ENCODE assay signal across 20 mouse cellular contexts in the genomic region with DNA sequence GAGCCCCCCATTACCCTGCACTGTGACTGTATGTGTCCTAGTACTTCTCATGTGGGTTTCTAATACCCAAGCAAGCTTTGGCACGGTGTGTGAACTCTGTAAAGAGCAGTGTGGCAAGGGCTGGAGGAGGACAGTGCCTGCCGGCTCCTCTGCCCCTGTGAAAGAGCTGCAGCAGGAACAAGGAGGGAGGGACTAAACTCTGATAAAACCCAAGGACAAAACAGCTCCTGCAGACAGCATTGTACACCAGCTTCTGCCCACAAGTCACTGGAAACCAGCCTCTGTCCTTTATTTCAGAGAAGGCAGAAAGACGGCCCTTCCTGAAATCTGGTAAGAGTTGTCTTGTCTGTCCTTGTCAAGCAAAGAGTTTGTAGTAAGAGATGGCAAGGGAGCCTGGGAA. TPM values are rescaled to one million over a fixed set of nuclear protein-coding genes. Genes with fewer than 3 reads are reported as not detected.
DNase-seq lines count a peak whose midpoint lies in the region; ATAC-seq and TF ChIP-seq lines count a peak whose summit lies in the region.
"Had no signal": no experiment of that assay in that cellular context is flagged by ENCODE, and none has a peak within 500 bp of the region (broad histone marks: within the 10 kb centered on the region; RNA-seq: fewer than 3 reads in every experiment).

No protein-coding gene starts in this region.

- H3K4me3 ChIP-seq in hindbrain, embryonic 16.5 days (ENCODE audit: low read length): no peak overlapping the region
- no peak overlapping the region for H3K4me3 ChIP-seq in hindbrain, embryonic 14.5 days (replicated peaks; ENCODE audit: low read length)
- no peak overlapping the region for H3K4me3 ChIP-seq in liver, postnatal 0 days (ENCODE audit: low read depth, low read length)
- H3K4me3 ChIP-seq: embryonic facial prominence, embryonic 13.5 days; forebrain, embryonic 12.5 days; heart, embryonic 10.5 days had no signal

- no peaks in the 10 kb centered on the region for H3K36me3 ChIP-seq in hindbrain, embryonic 16.5 days (ENCODE audit: control insufficient read depth, insufficient read depth, low read length)
- H3K36me3 ChIP-seq in hindbrain, embryonic 14.5 days (replicated peaks; ENCODE audit: control insufficient read depth, insufficient read depth): no peaks in the 10 kb centered on the region
- peaks cover 2% of the 10 kb centered on the region; the same call in 1 of the 2 replicates for H3K36me3 ChIP-seq in liver, postnatal 0 days (replicated peaks; ENCODE audit: insufficient read depth, low read length)
- H3K36me3 ChIP-seq: embryonic facial prominence, embryonic 13.5 days; heart, embryonic 10.5 days had no signal

- WGBS in hindbrain, embryonic 16.5 days: 88% methylated on average over 3 of the region's 3 CpGs
- WGBS in hindbrain, embryonic 14.5 days: 76% methylated on average over 3 of the region's 3 CpGs
- WGBS in liver, postnatal 0 days (ENCODE audit: insufficient replicate concordance): 65% methylated on average over 3 of the region's 3 CpGs

- no peaks in the 10 kb centered on the region for H3K27me3 ChIP-seq in hindbrain, embryonic 16.5 days (replicated peaks; ENCODE audit: control insufficient read depth, insufficient read depth, low read length)
- H3K27me3 ChIP-seq in hindbrain, embryonic 14.5 days (ENCODE audit: control insufficient read depth, insufficient read depth, low read length): no peaks in the 10 kb centered on the region
- H3K27me3 ChIP-seq in liver, postnatal 0 days (ENCODE audit: insufficient read depth, low read length): no peaks in the 10 kb centered on the region
- H3K27me3 ChIP-seq: embryonic facial prominence, embryonic 13.5 days; forebrain, embryonic 12.5 days had no signal

- H3K27ac ChIP-seq in hindbrain, embryonic 16.5 days (ENCODE audit: low read depth, low read length): no peak overlapping the region
- no peak overlapping the region for H3K27ac ChIP-seq in hindbrain, embryonic 14.5 days
- H3K27ac ChIP-seq in liver, postnatal 0 days (ENCODE audit: low read depth): no peak overlapping the region
- H3K27ac ChIP-seq: embryonic facial prominence, embryonic 13.5 days; forebrain, embryonic 12.5 days; heart, embryonic 10.5 days had no signal

- no peak for TF ChIP-seq EP300 in liver, postnatal 0 days (IDR thresholded peaks at IDR 0.05; ENCODE audit: low read depth)

- DNase-seq in adrenal gland, postnatal 36 days: peak; percentile 29 to 38
- DNase-seq in adrenal gland, postnatal 10 days: no peak
- DNase-seq in hindbrain, embryonic 14.5 days (ENCODE audit: low spot score): no peak
- peak; percentile 63 for DNase-seq in ovary, adult 18-20 months (ENCODE audit: low spot score)
- no peak for DNase-seq in ovary, postnatal 10 days (ENCODE audit: low spot score)
- no peak for DNase-seq in liver, postnatal 0 days
- DNase-seq: cerebellum, adult 18-20 months; cerebellum, adult 9-11 months; cerebellum, postnatal 36 days; gastrocnemius, postnatal 10 days; heart, adult 18-20 months; heart, postnatal 10 days; heart, postnatal 4 days had no signal

- H3K4me1 ChIP-seq in hindbrain, embryonic 16.5 days (ENCODE audit: control insufficient read depth, insufficient read depth, low read depth, low read length): peaks cover 9% of the 10 kb centered on the region; the same call in 1 of the 2 replicates
- H3K4me1 ChIP-seq in hindbrain, embryonic 14.5 days (replicated peaks; ENCODE audit: control insufficient read depth, insufficient read depth, low read length): peaks cover 12% of the 10 kb centered on the region
- no peaks in the 10 kb centered on the region; the same call in 1 of the 2 replicates for H3K4me1 ChIP-seq in liver, postnatal 0 days (ENCODE audit: insufficient read depth)
- H3K4me1 ChIP-seq: embryonic facial prominence, embryonic 13.5 days had no signal

- 0 out of 2 replicates have a peak overlapping the region, but pooled peaks have one; percentile 1 for H3K4me2 ChIP-seq in hindbrain, embryonic 16.5 days (ENCODE audit: low read length)
- no peak overlapping the region for H3K4me2 ChIP-seq in hindbrain, embryonic 14.5 days (replicated peaks)
- H3K4me2 ChIP-seq in liver, postnatal 0 days (ENCODE audit: low read depth, low read length): no peak overlapping the region
- H3K4me2 ChIP-seq: embryonic facial prominence, embryonic 13.5 days; forebrain, embryonic 12.5 days had no signal

- TF ChIP-seq CTCF in liver, postnatal 0 days (IDR thresholded peaks at IDR 0.05; ENCODE audit: low read depth): no peak

- no peak for ATAC-seq in hindbrain, embryonic 16.5 days
- ATAC-seq in hindbrain, embryonic 14.5 days (ENCODE audit: low FRiP score): no peak
- no peak for ATAC-seq in liver, postnatal 0 days
- ATAC-seq: forebrain, embryonic 16.5 days; inflammation-experienced regulatory T-cells, adult 6 months; intestine, postnatal 0 days had no signal

- no peak overlapping the region for H3K9ac ChIP-seq in hindbrain, embryonic 16.5 days (ENCODE audit: low read depth, low read length)
- H3K9ac ChIP-seq in hindbrain, embryonic 14.5 days: no peak overlapping the region
- H3K9ac ChIP-seq in liver, postnatal 0 days (replicated peaks): no peak overlapping the region
- H3K9ac ChIP-seq: embryonic facial prominence, embryonic 13.5 days; forebrain, embryonic 12.5 days had no signal

- H3K9me3 ChIP-seq in hindbrain, embryonic 16.5 days (ENCODE audit: control insufficient read depth, low read length): no peaks in the 10 kb centered on the region
- H3K9me3 ChIP-seq in hindbrain, embryonic 14.5 days (ENCODE audit: control insufficient read depth, low read length): no peaks in the 10 kb centered on the region
- H3K9me3 ChIP-seq in liver, postnatal 0 days (ENCODE audit: low read length): no peaks in the 10 kb centered on the region
- H3K9me3 ChIP-seq: embryonic facial prominence, embryonic 13.5 days; forebrain, embryonic 12.5 days; heart, embryonic 10.5 days had no signal

RNA-seq across cellular contexts. Expression of a gene that starts 2.9 kb away (rescaled TPM):
- under 1 TPM; 0.30 to 0.33 TPM for total RNA-seq in adrenal gland, postnatal 36 days (2021)
- under 1 TPM; 0.75 to 0.91 TPM for total RNA-seq in adrenal gland, postnatal 10 days (2021)
- 28.4 and 35.8 TPM in 2 replicates for polyA plus RNA-seq in hindbrain, embryonic 16.5 days (2015; fragmentation: Nextera tagmentation; extraction: Ambion mirVana)
- 17.8 and 22.1 TPM in 2 replicates for polyA plus RNA-seq in hindbrain, embryonic 14.5 days (2014; fragmentation: Nextera tagmentation; extraction: Ambion mirVana)
- polyA plus RNA-seq in liver, postnatal 0 days (2015; fragmentation: Nextera tagmentation; extraction: Ambion mirVana): 0.05 TPM in 1 of 2 replicates, not detected in the other
- polyA plus RNA-seq: intestine, postnatal 0 days had no signal

RNA-seq across cellular contexts. Expression of a gene that starts 46.3 kb away (rescaled TPM):
- 100 to 1,000 TPM; 332 to 479 TPM for total RNA-seq in adrenal gland, postnatal 36 days (2021)
- total RNA-seq in adrenal gland, postnatal 10 days (2021): 100 to 1,000 TPM; 225 to 226 TPM
- 290 and 313 TPM in 2 replicates for polyA plus RNA-seq in hindbrain, embryonic 16.5 days (2015; fragmentation: Nextera tagmentation; extraction: Ambion mirVana)
- 297 and 309 TPM in 2 replicates for polyA plus RNA-seq in hindbrain, embryonic 14.5 days (2014; fragmentation: Nextera tagmentation; extraction: Ambion mirVana)
- polyA plus RNA-seq in liver, postnatal 0 days (2015; fragmentation: Nextera tagmentation; extraction: Ambion mirVana): 193 and 199 TPM in 2 replicates

RNA-seq across cellular contexts. Expression of a gene that starts 59.7 kb away (rescaled TPM):
- 10 to 100 TPM; 63.0 to 68.1 TPM for total RNA-seq in adrenal gland, postnatal 36 days (2021)
- 10 to 100 TPM; 91.5 to 95.8 TPM for total RNA-seq in adrenal gland, postnatal 10 days (2021)
- polyA plus RNA-seq in hindbrain, embryonic 16.5 days (2015; fragmentation: Nextera tagmentation; extraction: Ambion mirVana): 27.2 and 27.3 TPM in 2 replicates
- 28.2 and 28.7 TPM in 2 replicates for polyA plus RNA-seq in hindbrain, embryonic 14.5 days (2014; fragmentation: Nextera tagmentation; extraction: Ambion mirVana)
- 18.4 and 20.4 TPM in 2 replicates for polyA plus RNA-seq in liver, postnatal 0 days (2015; fragmentation: Nextera tagmentation; extraction: Ambion mirVana)

Comparison
In these comparisons a context has a peak if more than half of its experiments do, and no peak if none do; other contexts are left out.
1. DNase-seq: peak in adrenal gland, postnatal 36 days (2 of 2) and ovary, adult 18-20 months (single experiment); none in adrenal gland, postnatal 10 days (single experiment), hindbrain, embryonic 14.5 days (single experiment), ovary, postnatal 10 days (single experiment) and liver, postnatal 0 days (single experiment).
2. RNA of a gene that starts 2.9 kb away (polyA plus RNA-seq): 28.4 to 35.8 TPM in hindbrain, embryonic 16.5 days and 17.8 to 22.1 TPM in hindbrain, embryonic 14.5 days; 0.05 TPM in liver, postnatal 0 days; every median in the first group is over 10 times any median in the second.